Mouse (Mus musculus) hindbrain, embryonic 10.5 days (tissue): Measurements from ENCODE around the gene Sec14l5. TPM values are rescaled to one million over a fixed set of nuclear protein-coding genes. Genes with fewer than 3 reads are reported as not detected.
A peak's percentile ranks its signal among the peaks of the same experiment; 100 is the strongest.

ENCODE experiments used
- DNase-seq: peaks from one replicate; pipeline ENCODE4 v3.0.0-alpha.2; 2017; ENCODE audit warnings: low spot score
- H3K27ac ChIP-seq: fragments of 300-500 bp; sonication (generic); 2 replicates; pipeline ENCODE4 v1.5.1; 2016; ENCODE audit warnings: mild to moderate bottlenecking, moderate library complexity
- H3K27me3 ChIP-seq: fragments of 300-500 bp; sonication (generic); 2 replicates; pipeline ENCODE4 v1.6.1; 2016; ENCODE audit warnings: mild to moderate bottlenecking; ENCODE audit not compliant: poor library complexity, insufficient read depth, severe bottlenecking
- H3K36me3 ChIP-seq: fragments of 300-500 bp; sonication (generic); 2 replicates; pipeline ENCODE4 v1.6.1; 2016; ENCODE audit warnings: mild to moderate bottlenecking, moderate library complexity
- H3K4me1 ChIP-seq: fragments of 300-500 bp; sonication (generic); replicated peaks from 2 replicates; pipeline ENCODE4 v1.6.1; 2016; ENCODE audit warnings: mild to moderate bottlenecking
- H3K4me3 ChIP-seq: fragments of 300-500 bp; sonication (generic); 2 replicates; pipeline ENCODE4 v1.5.1; 2016; ENCODE audit warnings: mild to moderate bottlenecking, moderate library complexity
- H3K9me3 ChIP-seq: fragments of 300-500 bp; sonication (generic); 2 replicates; pipeline ENCODE4 v1.6.1; 2016; ENCODE audit warnings: mild to moderate bottlenecking, moderate library complexity
- WGBS: fragments of 180-500 bp; shearing (Covaris S2); methylation state at CpG from one replicate; pipeline ENCODE4 v1.1.7; 2016; 5-methylcytosine and 5-hydroxymethylcytosine counted together
- polyA plus RNA-seq: library from polyadenylated mRNA; unstranded; fragments of >200 nt; fragmentation: Nextera tagmentation; extraction: Ambion mirVana; gene quantifications from 2 replicates; pipeline ENCODE4 v1.2.1, GENCODE M21; 2016

Sec14l5 gene
- 0.29 and 0.78 TPM in 2 replicates for polyA plus RNA-seq

DNA sequence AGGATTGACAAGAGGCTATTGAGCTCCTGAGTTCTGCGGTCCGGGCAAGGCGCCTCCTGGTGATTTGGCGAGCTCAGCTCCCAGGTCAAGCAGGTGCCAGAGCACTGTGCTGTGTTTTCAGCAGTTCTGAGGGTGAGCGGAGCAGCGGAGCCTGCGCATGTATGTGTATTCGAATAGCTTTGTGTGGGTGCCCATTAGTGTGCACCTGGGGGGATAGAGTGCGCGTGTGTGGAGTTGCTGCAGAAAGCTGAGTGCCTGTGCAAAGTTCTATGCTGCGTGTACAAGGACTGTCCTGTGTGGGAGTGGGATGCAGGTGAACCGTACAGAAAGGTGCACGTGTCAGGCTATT lies at the start of gene Sec14l5:
Gene Sec14l5, plus strand, starts transcription at position 73 of the 349 bp plus-strand sequence.
- Histone ChIP-seq H3K9me3 (no peaks in the 10 kb centered on the region), H3K4me3 (peak within 1 kb of the TSS; percentile 51), H3K27me3 (peaks cover 38% of the 10 kb centered on the region), H3K4me1 (peaks cover 24% of the 10 kb centered on the region), H3K27ac (no peak within 1 kb of the TSS), H3K36me3 (no peaks in the 10 kb centered on the region)
- no peak for DNase-seq
- WGBS, result 23% methylated on average over 13 of the region's 13 CpGs

DNA sequence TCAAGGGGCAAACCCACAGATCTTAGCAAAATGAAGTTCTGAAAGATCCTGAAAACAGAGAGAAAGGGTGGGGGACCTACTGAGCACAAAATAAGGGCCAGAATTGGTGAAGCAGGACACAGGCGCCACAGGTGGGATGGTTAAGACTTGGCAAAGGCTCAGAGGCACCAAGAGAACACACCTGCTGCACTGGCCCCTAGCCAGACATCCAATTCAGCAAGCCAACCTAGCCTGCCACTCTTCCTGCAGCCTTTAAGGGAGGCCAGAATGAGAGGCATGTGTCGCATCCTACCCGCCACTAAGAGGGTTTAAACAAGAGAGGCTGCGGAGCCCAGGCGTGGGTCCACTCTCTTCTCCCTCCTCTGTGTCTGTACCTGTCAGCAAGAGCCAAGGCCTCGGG lies 45.9 kb upstream of the Sec14l5 start:
- DNase-seq, result no peak
- WGBS, result 83% methylated on average over 6 of the region's 6 CpGs
- Histone ChIP-seq H3K4me3 (no peak overlapping the region), H3K36me3 (no peaks in the 10 kb centered on the region), H3K27me3 (no peaks in the 10 kb centered on the region), H3K4me1 (peaks cover 3% of the 10 kb centered on the region; the same call in 1 of the 2 replicates), H3K27ac (no peak overlapping the region), H3K9me3 (0 out of 2 replicates have a peak, but pooled peaks cover 3% of the 10 kb centered on the region)

DNA sequence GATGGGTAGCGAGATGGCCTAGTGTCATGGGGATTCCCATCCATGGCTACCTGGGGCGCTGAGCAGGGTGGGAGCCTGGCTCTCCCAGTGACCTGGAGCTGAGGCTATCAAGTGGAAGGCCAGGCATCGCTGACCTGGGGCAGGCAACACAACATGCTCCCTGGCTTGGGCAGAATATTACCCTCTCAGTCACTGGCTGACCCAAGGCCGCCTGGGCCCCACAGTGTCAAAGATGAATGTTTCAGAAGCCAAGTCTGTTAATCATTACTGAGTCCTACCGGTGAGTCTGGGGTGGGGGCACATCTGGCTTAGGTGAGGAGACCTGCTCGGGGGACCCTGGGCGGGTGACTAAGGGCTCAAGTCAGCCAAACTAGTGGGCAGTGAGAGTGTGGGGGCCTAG lies 37.0 kb upstream of the Sec14l5 start:
- Histone ChIP-seq H3K27me3 (no peaks in the 10 kb centered on the region), H3K4me1 (no peaks in the 10 kb centered on the region), H3K36me3 (no peaks in the 10 kb centered on the region), H3K27ac (no peak overlapping the region), H3K9me3 (no peaks in the 10 kb centered on the region), H3K4me3 (no peak overlapping the region)
- DNase-seq, result no peak
- 76% methylated on average over 7 of the region's 7 CpGs for WGBS

DNA sequence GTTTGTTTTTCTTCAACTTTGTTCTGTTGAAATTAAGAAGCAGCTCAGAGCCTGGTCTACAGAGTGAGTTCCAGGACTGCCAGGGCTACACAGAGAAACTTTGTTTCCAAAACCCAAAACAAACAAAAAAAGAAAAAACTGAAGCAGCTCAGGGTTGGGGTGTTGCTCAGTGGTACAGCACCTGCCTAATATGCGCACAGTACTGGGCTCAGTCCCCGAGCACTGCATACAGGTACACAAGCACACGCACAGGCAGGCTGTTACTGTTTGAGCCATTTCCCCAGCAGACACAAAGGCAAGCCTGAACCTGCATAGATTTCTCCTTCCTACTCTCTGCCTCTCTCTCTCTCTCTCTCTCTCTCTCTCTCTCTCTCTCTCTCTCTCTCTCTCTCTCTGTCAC lies 35.9 kb upstream of the Sec14l5 start:
- DNase-seq, result no peak
- H3K4me3 ChIP-seq, result no peak overlapping the region
- no peaks in the 10 kb centered on the region for H3K4me1 ChIP-seq
- H3K27ac ChIP-seq, result no peak overlapping the region
- H3K27me3 ChIP-seq, result no peaks in the 10 kb centered on the region
- WGBS, result 75% methylated on average over 3 of the region's 3 CpGs
- H3K36me3 ChIP-seq, result no peaks in the 10 kb centered on the region
- H3K9me3 ChIP-seq, result no peaks in the 10 kb centered on the region

DNA sequence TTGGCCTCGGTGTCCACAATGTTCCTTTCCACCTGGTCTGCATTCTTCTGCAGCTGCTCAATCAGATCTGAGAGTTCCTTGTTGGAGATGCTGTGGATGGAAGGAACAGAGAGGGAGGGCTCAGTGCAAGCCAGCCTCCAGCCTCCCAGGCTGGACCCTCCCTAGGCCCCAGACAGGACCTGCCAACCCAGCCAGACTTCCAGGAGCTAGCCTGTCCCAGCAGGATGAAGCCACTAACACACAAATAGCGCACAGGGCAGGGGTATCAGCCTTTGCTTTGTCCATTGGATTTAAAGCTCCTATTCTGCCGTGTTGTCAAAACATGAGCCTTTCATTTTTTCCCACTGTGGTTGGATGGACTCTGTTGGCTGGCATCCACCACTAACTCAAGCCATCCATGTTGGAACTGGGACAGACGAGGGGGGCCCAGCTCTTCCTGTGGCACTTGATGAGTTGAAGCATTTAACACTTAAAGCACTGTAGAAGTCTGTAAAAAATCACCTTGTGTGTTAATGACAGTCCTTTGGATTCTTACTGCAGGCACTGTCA lies 33.8 kb upstream of the Sec14l5 start:
- DNase-seq, result no peak

DNA sequence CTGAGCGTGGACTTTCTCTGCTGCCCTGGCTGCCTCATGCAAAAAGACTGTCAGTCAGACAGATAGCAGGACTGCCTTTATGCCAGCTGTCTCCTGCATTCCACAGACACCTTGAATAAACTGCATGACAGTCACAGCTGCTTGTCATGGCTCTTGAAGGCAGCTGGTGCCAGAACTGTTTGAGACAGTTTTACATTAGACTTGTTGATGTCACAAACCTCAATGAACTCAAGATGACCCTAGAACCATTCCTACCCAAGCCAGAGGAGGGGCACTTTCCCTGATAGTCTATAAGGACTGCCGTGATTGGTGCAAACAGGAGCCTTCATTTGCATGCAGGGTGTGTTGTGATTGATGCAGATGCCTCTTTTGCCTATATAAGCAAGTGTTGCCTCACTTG lies 33.3 kb upstream of the Sec14l5 start:
- Histone ChIP-seq H3K4me1 (no peaks in the 10 kb centered on the region), H3K4me3 (no peak overlapping the region), H3K9me3 (no peaks in the 10 kb centered on the region), H3K27ac (no peak overlapping the region), H3K27me3 (no peaks in the 10 kb centered on the region), H3K36me3 (no peaks in the 10 kb centered on the region)
- no peak for DNase-seq
- 84% methylated on average over 2 of the region's 2 CpGs for WGBS

More for the DNA sequence above, 33.8 kb upstream of the Sec14l5 start:
- no peak overlapping the region for H3K27ac ChIP-seq
- H3K4me1 ChIP-seq, result no peaks in the 10 kb centered on the region
- H3K4me3 ChIP-seq, result no peak overlapping the region
- WGBS, result 79% methylated on average over 4 of the region's 4 CpGs
- H3K27me3 ChIP-seq, result no peaks in the 10 kb centered on the region
- H3K9me3 ChIP-seq, result no peaks in the 10 kb centered on the region
- H3K36me3 ChIP-seq, result no peaks in the 10 kb centered on the region

DNA sequence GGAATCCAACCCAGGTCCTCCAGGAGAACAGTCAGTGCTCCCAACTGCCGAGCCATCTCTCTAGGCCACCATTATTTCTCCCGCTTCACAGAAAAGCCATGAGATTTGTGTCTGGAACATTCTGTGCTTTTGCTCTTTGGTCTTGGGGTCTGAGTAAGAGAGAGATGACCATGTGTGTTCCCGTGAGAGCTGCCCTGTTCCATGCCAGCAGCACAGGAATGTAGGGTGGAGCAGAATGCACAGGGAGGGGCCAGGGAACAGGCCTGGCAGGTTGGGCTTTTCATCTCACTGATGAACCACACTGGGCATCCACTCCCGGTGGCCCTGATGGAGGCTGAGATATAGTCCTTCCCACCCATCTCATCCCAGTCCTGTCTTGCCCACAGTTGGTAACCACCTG lies 27.5 kb upstream of the Sec14l5 start:
- Histone ChIP-seq H3K36me3 (no peaks in the 10 kb centered on the region), H3K9me3 (no peaks in the 10 kb centered on the region), H3K27me3 (peaks cover 12% of the 10 kb centered on the region), H3K4me3 (no peak overlapping the region), H3K4me1 (peaks cover 12% of the 10 kb centered on the region), H3K27ac (no peak overlapping the region)
- no peak for DNase-seq
- WGBS, result 75% methylated on average over 4 of the region's 4 CpGs

DNA sequence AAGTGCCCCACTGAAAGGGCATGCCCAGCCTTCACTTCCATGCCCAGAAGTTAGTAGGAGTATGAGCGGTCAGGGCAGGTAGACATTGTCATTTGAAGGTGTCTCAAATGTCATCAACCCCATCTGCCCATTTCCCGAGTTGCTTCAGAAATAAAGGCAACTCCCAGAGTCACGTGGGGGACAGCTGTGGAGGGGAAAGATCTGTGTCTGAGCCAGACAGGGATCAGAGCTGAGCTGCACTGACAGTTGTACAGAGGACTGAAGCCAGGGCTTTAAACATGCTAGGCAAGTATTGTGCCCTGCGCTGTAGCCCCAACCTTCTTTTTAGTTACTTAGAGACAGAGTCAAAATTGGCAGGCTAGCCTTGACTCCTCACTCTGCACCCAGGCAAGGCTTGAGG lies 27.1 kb upstream of the Sec14l5 start:
- H3K36me3 ChIP-seq, result no peaks in the 10 kb centered on the region
- H3K27ac ChIP-seq, result no peak overlapping the region
- peaks cover 12% of the 10 kb centered on the region for H3K4me1 ChIP-seq
- WGBS, result 83% methylated on average over 4 of the region's 4 CpGs
- no peaks in the 10 kb centered on the region for H3K9me3 ChIP-seq
- peaks cover 12% of the 10 kb centered on the region for H3K27me3 ChIP-seq
- H3K4me3 ChIP-seq, result no peak overlapping the region
- no peak for DNase-seq

DNA sequence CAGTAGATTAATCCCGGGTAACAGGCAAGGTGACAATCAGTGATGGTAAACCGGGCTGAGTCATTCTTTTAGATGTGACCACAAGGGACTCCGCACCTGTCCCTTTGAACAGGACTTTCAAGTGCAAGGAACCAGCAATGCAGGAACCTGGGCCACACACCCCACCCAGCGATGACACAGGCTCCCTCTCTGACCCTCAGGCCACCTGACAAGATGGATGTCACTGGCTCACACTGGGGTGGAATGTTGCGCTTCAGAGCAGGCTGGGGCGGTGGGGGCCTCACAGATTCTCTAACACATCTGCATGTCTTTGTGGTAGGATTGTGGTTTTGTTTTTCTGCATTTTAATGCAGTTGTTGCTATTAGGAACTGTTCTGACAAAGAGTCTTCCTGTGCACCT lies 23.4 kb upstream of the Sec14l5 start:
- Histone ChIP-seq H3K36me3 (no peaks in the 10 kb centered on the region), H3K27ac (no peak overlapping the region), H3K9me3 (no peaks in the 10 kb centered on the region), H3K4me3 (no peak overlapping the region), H3K4me1 (peaks cover 12% of the 10 kb centered on the region), H3K27me3 (peaks cover 23% of the 10 kb centered on the region)
- 71% methylated on average over 6 of the region's 6 CpGs for WGBS
- no peak for DNase-seq

DNA sequence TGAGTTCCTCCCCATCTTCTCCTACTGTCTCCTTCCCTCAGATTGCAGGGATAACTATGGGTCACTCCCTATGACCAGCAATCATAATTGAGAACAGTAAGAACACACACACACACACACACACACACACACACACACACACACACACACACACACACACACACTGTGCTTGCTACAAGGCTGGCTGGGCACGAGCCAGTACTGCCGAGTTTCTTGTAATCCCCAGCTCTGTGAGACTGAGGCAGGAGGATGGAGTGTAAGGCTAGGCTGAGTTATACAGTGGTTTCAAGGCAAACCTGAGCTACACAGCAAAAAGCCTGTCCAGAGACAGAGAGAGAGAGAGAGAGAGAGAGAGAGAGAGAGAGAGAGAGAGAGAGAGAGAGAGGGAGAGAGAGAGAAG lies 16.7 kb upstream of the Sec14l5 start:
- WGBS, result 53% methylated on average over 2 of the region's 2 CpGs
- H3K27me3 ChIP-seq, result peaks cover 77% of the 10 kb centered on the region

DNA sequence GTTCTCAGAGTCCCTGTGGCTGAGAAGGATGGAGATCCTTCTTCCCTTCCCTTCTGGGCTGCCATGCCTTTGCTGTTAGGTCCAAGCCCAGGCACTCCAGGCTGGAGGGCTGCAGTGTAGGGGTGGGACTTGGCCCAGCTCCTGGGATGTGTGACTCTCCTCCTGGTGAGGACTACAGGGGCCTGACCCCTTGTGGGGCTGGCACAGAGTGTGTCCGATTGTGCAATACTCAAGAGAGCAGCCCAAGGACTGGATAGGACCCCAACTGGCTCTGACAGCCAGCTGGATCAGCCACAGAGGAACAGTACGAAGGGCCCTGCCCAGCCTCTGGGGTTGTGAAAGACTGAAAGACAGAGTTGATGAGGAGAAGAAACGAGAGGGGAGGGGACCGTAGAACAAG lies 16.1 kb upstream of the Sec14l5 start:
- DNase-seq, result no peak
- no peak overlapping the region for H3K4me3 ChIP-seq
- H3K4me1 ChIP-seq, result peaks cover 22% of the 10 kb centered on the region; the same call in 1 of the 2 replicates
- no peak overlapping the region for H3K27ac ChIP-seq
- peaks cover 82% of the 10 kb centered on the region for H3K27me3 ChIP-seq
- H3K9me3 ChIP-seq, result no peaks in the 10 kb centered on the region
- 15% methylated on average over 4 of the region's 4 CpGs for WGBS
- H3K36me3 ChIP-seq, result no peaks in the 10 kb centered on the region

More for the DNA sequence above, 16.7 kb upstream of the Sec14l5 start:
- peaks cover 21% of the 10 kb centered on the region; the same call in 1 of the 2 replicates for H3K4me1 ChIP-seq
- no peaks in the 10 kb centered on the region for H3K36me3 ChIP-seq
- DNase-seq, result no peak
- no peak overlapping the region for H3K27ac ChIP-seq
- H3K9me3 ChIP-seq, result no peaks in the 10 kb centered on the region
- no peak overlapping the region for H3K4me3 ChIP-seq

DNA sequence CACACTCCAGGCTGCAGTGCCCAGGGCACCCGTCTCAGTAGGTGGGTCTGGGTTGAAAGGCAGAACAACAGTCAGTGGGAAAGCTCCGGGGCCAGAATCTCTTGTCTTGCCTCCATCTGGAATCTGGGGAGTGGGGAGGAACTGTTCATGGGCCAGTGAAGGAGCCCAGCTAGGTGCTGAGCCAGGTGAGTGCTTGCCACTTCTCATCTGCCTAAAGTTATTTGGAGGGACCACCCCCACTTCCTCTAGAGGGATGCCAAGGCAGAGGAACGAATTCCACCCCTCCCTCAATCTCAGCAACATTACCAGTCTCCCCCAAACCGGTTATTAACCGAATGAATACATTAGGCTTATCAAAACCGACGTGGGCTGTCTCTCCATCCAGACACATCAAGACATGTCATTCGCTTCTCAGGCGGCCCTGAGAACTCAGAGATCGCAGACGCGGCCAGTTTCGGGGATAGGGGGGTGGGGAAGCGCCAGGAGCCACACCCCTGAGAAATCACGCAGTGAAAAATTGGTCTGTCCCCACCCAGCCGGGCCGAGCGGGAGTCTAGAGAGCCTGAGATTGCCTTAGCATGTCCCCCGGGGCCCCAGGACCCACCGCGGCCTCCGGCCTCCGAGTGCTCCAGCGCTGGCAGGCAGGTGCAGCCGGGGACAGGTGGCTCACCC lies 15.5 kb upstream of the Sec14l5 start:
- Histone ChIP-seq H3K4me3 (peak overlapping the region; percentile 51), H3K36me3 (no peaks in the 10 kb centered on the region), H3K9me3 (no peaks in the 10 kb centered on the region), H3K27ac (no peak overlapping the region), H3K4me1 (peaks cover 29% of the 10 kb centered on the region), H3K27me3 (peaks cover 88% of the 10 kb centered on the region)
- DNase-seq, result no peak
- WGBS, result 4% methylated on average over 25 of the region's 25 CpGs

DNA sequence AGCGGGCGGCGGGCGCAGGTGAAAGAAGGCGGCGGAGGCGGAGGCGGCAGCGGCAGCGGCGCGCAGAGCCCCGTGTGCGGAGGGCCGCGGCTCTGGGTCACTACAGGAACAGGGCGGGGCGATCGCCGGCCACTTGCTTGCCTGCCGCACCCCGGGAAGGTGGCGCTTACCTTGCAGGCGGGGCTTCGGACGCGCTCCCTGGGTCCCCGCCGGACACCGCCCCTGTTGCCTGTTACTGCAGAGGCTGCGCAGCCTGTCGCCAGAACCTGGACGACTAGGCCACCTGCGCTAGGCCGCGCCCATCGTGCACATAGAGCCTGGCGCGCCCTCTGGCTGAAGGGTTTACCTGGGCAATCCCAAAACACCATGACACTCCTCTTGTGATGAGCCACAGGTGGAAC lies 14.5 kb upstream of the Sec14l5 start, which contains the start of gene Ppl:
Gene Ppl, minus strand, starts transcription at position 21 of the 401 bp plus-strand sequence.
- Histone ChIP-seq H3K36me3 (no peaks in the 10 kb centered on the region), H3K4me3 (peak within 1 kb of the TSS; percentile 51), H3K9me3 (no peaks in the 10 kb centered on the region), H3K27me3 (peaks cover 86% of the 10 kb centered on the region), H3K27ac (no peak within 1 kb of the TSS), H3K4me1 (peaks cover 38% of the 10 kb centered on the region)
- peak; percentile 29 for DNase-seq
- under 1% methylated on average over 39 of the region's 39 CpGs for WGBS
